Mouse (Mus musculus): ENCODE results near the gene Dnajc17.

DNA sequence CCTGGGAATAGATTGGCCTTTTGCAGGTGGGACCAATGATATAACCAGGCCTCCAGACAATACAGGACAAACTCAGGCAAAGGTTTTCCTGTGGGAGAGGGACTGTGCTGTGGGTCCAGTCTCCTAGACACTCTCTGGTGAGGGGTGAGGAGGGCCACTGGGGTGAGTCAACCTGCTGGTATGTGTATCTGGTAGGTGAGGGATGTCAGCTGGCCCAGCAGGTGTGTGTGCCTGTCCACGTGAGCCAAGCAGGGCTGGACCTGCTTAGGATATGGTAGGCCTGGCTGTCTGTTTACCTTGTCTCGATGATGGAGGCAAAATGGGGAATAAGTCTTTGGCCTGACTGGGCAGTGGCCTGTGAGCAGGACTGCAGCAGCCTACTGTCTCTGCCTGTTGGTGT, 30.1 kb upstream of the Dnajc17 start:
- TF ChIP-seq CTCF (IDR thresholded peaks at IDR 0.05; ENCODE audit: borderline replicate concordance, extremely low read depth, insufficient read depth, insufficient read length) (no peak), POLR2A (IDR thresholded peaks at IDR 0.05; ENCODE audit: borderline replicate concordance, extremely low read depth, insufficient read depth, insufficient read length, poor library complexity, severe bottlenecking) (no peak)
